23 mouse cellular contexts compared by ENCODE assay signal in the genomic region with DNA sequence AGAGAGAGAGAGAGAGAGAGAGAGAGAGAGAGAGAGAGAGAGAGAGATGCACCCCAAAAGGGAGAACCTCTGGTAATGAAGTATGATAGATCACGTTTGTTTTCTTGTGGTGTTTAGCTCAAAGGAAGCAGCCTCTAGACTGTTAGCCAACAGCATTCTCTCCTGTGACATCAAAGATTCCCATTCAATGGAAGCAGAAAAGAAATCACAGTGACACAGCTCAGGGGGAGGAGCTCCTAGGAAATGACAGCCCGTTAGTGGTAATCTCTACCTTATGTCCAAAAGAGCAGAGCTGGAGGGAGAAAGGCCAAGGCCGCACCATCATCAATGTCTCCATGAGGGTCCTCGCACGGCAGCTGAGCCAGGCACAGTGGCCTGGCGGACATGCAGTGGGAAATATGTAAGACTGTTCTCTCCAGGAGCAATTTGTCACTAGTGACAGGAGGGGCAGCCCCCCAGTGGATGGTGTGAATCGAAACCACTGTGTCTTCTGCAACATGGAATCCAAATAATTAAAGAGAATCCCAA.
DNase-seq lines count a peak whose midpoint lies in the region; ATAC-seq and TF ChIP-seq lines count a peak whose summit lies in the region.
"Had no signal": no experiment of that assay in that cellular context is flagged by ENCODE, and none has a peak within 500 bp of the region (broad histone marks: within the 10 kb centered on the region; RNA-seq: fewer than 3 reads in every experiment).

No protein-coding gene starts in this region.

- H3K9ac ChIP-seq in forebrain, postnatal 0 days = no peak overlapping the region
- H3K9ac ChIP-seq in midbrain, embryonic 13.5 days (replicated peaks) = no peak overlapping the region
- H3K9ac ChIP-seq: embryonic facial prominence, embryonic 15.5 days; liver, embryonic 14.5 days; neural tube, embryonic 13.5 days had no signal

- peak; percentile 11; the same call in 1 of the 2 replicates for ATAC-seq in forebrain, postnatal 0 days
- ATAC-seq in midbrain, embryonic 13.5 days = peak; percentile 32; the same call in 1 of the 2 replicates
- ATAC-seq: intestine, embryonic 16.5 days had no signal

- H3K4me3 ChIP-seq in forebrain, postnatal 0 days (ENCODE audit: low read depth, low read length) = no peak overlapping the region
- no peak overlapping the region for H3K4me3 ChIP-seq in midbrain, embryonic 13.5 days (replicated peaks)
- H3K4me3 ChIP-seq: embryonic facial prominence, embryonic 15.5 days; heart, embryonic 10.5 days; megakaryocyte, embryonic 14.5 days; neural tube, embryonic 13.5 days had no signal

- no peak for TF ChIP-seq CTCF in forebrain, postnatal 0 days (IDR thresholded peaks at IDR 0.05; ENCODE audit: low read depth)

- H3K4me1 ChIP-seq in forebrain, postnatal 0 days (ENCODE audit: insufficient read depth) = no peaks in the 10 kb centered on the region
- H3K4me1 ChIP-seq in midbrain, embryonic 13.5 days (replicated peaks) = peaks cover 44% of the 10 kb centered on the region

- 23% methylated on average over 7 of the region's 7 CpGs for WGBS in forebrain, postnatal 0 days
- 35% methylated on average over 7 of the region's 7 CpGs for WGBS in midbrain, embryonic 13.5 days

- H3K27me3 ChIP-seq in forebrain, postnatal 0 days (ENCODE audit: insufficient read depth, low read length) = no peaks in the 10 kb centered on the region
- H3K27me3 ChIP-seq in midbrain, embryonic 13.5 days = no peaks in the 10 kb centered on the region
- H3K27me3 ChIP-seq: megakaryocyte, embryonic 14.5 days; neural tube, embryonic 13.5 days had no signal

- no peaks in the 10 kb centered on the region for H3K36me3 ChIP-seq in forebrain, postnatal 0 days (ENCODE audit: insufficient read depth)
- no peaks in the 10 kb centered on the region for H3K36me3 ChIP-seq in midbrain, embryonic 13.5 days
- H3K36me3 ChIP-seq: embryonic facial prominence, embryonic 15.5 days; heart, embryonic 10.5 days; neural tube, embryonic 13.5 days had no signal

- H3K9me3 ChIP-seq in forebrain, postnatal 0 days (ENCODE audit: low read length) = no peaks in the 10 kb centered on the region
- no peaks in the 10 kb centered on the region for H3K9me3 ChIP-seq in midbrain, embryonic 13.5 days
- H3K9me3 ChIP-seq: embryonic facial prominence, embryonic 15.5 days; heart, embryonic 10.5 days; neural tube, embryonic 13.5 days had no signal

- no peak overlapping the region for H3K4me2 ChIP-seq in forebrain, postnatal 0 days (ENCODE audit: low read depth)
- H3K4me2 ChIP-seq in midbrain, embryonic 13.5 days (replicated peaks) = 0 out of 2 replicates have a peak overlapping the region, but pooled peaks have one; percentile 11
- H3K4me2 ChIP-seq: embryonic facial prominence, embryonic 15.5 days; neural tube, embryonic 13.5 days had no signal

- peak overlapping the region; percentile 2; the same call in 1 of the 2 replicates for H3K27ac ChIP-seq in forebrain, postnatal 0 days (ENCODE audit: low read depth, low read length)
- H3K27ac ChIP-seq in midbrain, embryonic 13.5 days = peak overlapping the region; percentile 76
- H3K27ac ChIP-seq: embryonic facial prominence, embryonic 15.5 days; liver, embryonic 14.5 days had no signal

- peak; percentile 45 for DNase-seq in retina, postnatal 1 day
- DNase-seq in retina, embryonic 14.5 days (ENCODE audit: low spot score) = no peak
- peak; percentile 39 for DNase-seq in forebrain, postnatal 0 days
- DNase-seq in right cerebral cortex, postnatal 25 days = no peak
- DNase-seq in kidney, postnatal 4 days = no peak
- no peak for DNase-seq in ovary, postnatal 36 days (ENCODE audit: low spot score)
- no peak for DNase-seq in yolk sac, embryonic 10.5 days (ENCODE audit: low spot score)
- DNase-seq: cerebellum, adult 11 months; cerebellum, postnatal 25 days; gastrocnemius, postnatal 36 days; heart, postnatal 36 days; kidney, postnatal 36 days; layer of hippocampus, postnatal 36 days; lung, postnatal 10 days; right cerebral cortex, adult 18-20 months; thymus, postnatal 36 days had no signal

Comparison
In these comparisons a context has a peak if more than half of its experiments do, and no peak if none do; other contexts are left out.
1. DNase-seq: peak in retina, postnatal 1 day (single experiment) and forebrain, postnatal 0 days (single experiment); none in retina, embryonic 14.5 days (single experiment), right cerebral cortex, postnatal 25 days (single experiment), kidney, postnatal 4 days (0 of 2), ovary, postnatal 36 days (single experiment) and yolk sac, embryonic 10.5 days (single experiment).